Mouse (Mus musculus) lung, embryonic 14.5 days (tissue): ENCODE measurements around the gene Emp2. TPM values are rescaled to one million over a fixed set of nuclear protein-coding genes. Genes with fewer than 3 reads are reported as not detected.

Experiments used
- ATAC-seq: fragments of 200-750 bp; cut with Nextera tagmentation; 2 replicates; pipeline ENCODE4 v1.8.0; 2017; ENCODE audit warnings: mild to moderate bottlenecking, moderate TSS enrichment, moderate library complexity; ENCODE audit not compliant: insufficient read depth
- DNase-seq: peaks from one replicate; pipeline ENCODE4 v3.0.0-alpha.2; 2015
- H3K27ac ChIP-seq: fragments of 300-500 bp; sonication (generic); 2 replicates; pipeline ENCODE4 v1.5.1; 2014; ENCODE audit warnings: low read depth, mild to moderate bottlenecking, moderate library complexity
- H3K27me3 ChIP-seq: fragments of 300-500 bp; sonication (generic); 2 replicates; pipeline ENCODE4 v1.6.1; 2014; ENCODE audit warnings: low read length, control low read depth; ENCODE audit not compliant: insufficient read depth
- H3K36me3 ChIP-seq: fragments of 300-500 bp; sonication (generic); 2 replicates; pipeline ENCODE4 v1.6.1; 2014; ENCODE audit warnings: control low read depth; ENCODE audit not compliant: insufficient read depth
- H3K4me1 ChIP-seq: fragments of 300-500 bp; sonication (generic); 2 replicates; pipeline ENCODE4 v1.6.1; 2014; ENCODE audit warnings: antibody characterized with exemption, control low read depth; ENCODE audit not compliant: insufficient read depth
- H3K4me2 ChIP-seq: fragments of 300-500 bp; sonication (generic); 2 replicates; pipeline ENCODE4 v1.6.1; 2014; ENCODE audit warnings: mild to moderate bottlenecking
- H3K4me3 ChIP-seq: fragments of 300-500 bp; sonication (generic); 2 replicates; pipeline ENCODE4 v1.5.1; 2014; ENCODE audit warnings: low read depth, low read length
- H3K9ac ChIP-seq: fragments of 300-500 bp; sonication (generic); 2 replicates; pipeline ENCODE4 v1.6.1; 2014
- H3K9me3 ChIP-seq: fragments of 300-500 bp; sonication (generic); 2 replicates; pipeline ENCODE4 v1.6.1; 2016; ENCODE audit warnings: low read depth, low read length, control low read depth
- CTCF ChIP-seq: IDR thresholded peaks from 2 replicates; pipeline ENCODE4 v1.5.1; 2016; ENCODE audit warnings: antibody characterized with exemption, low read depth
- WGBS: fragments of 180-500 bp; shearing (Covaris S2); extraction: QIAGEN DNeasy Blood & Tissue Kit; methylation state at CpG from one replicate; pipeline ENCODE4 v1.1.7; 2014; 5-methylcytosine and 5-hydroxymethylcytosine counted together
- polyA plus RNA-seq: library from polyadenylated mRNA; unstranded; fragments of >200 nt; fragmentation: Nextera tagmentation; extraction: Ambion mirVana; gene quantifications from 2 replicates; pipeline ENCODE4 v1.2.1, GENCODE M21; 2014

Gene Emp2
- polyA plus RNA-seq, result 38.3 and 44.6 TPM in 2 replicates

- Histone ChIP-seq H3K27me3 (peaks cover 5% of the 10 kb centered on the region; the same call in 1 of the 2 replicates), H3K9me3 (no peaks in the 10 kb centered on the region), H3K4me1 (peaks cover 12% of the 10 kb centered on the region), H3K27ac (no peak within 1 kb of the TSS), H3K4me3 (peak within 1 kb of the TSS; percentile 57), H3K4me2 (peak within 1 kb of the TSS; percentile 85), H3K9ac (peak within 1 kb of the TSS; percentile 72), H3K36me3 (no peaks in the 10 kb centered on the region)
- WGBS, result 1% methylated on average over 34 of the region's 40 CpGs
- peak; percentile 83 for DNase-seq
- peak; percentile 93 for ATAC-seq
- TF ChIP-seq CTCF, result no peak
Measured at GRCm38 (mm10) chr16:10313646-10314088, at the start of gene Emp2. TSS of gene Emp2 (minus strand) at chr16:10313968.

GRCm38 (mm10) chr16:10363061-10363460, 49.3 kb upstream of the Emp2 start:
- ATAC-seq (no peak), DNase-seq (no peak)
- no peak for TF ChIP-seq CTCF
- Histone ChIP-seq H3K36me3 (no peaks in the 10 kb centered on the region), H3K4me1 (peaks cover 8% of the 10 kb centered on the region; the same call in 1 of the 2 replicates), H3K4me2 (no peak overlapping the region), H3K9ac (no peak overlapping the region), H3K4me3 (no peak overlapping the region), H3K27ac (no peak overlapping the region), H3K27me3 (no peaks in the 10 kb centered on the region), H3K9me3 (no peaks in the 10 kb centered on the region)
- WGBS, result 46% methylated on average over 1 of the region's 1 CpGs

- ATAC-seq, result peak; percentile 22; the same call in 1 of the 2 replicates
- DNase-seq, result peak; percentile 19
- 67% methylated on average over 6 of the region's 6 CpGs for WGBS
Measured at GRCm38 (mm10) chr16:10359241-10359640, 45.5 kb upstream of the Emp2 start.

GRCm38 (mm10) chr16:10358010-10358934, 44.5 kb upstream of the Emp2 start:
- no peak overlapping the region; the same call in 1 of the 2 replicates for H3K4me3 ChIP-seq
- H3K9ac ChIP-seq, result no peak overlapping the region
- H3K27ac ChIP-seq, result no peak overlapping the region
- peaks cover 7% of the 10 kb centered on the region; the same call in 1 of the 2 replicates for H3K4me1 ChIP-seq
- no peaks in the 10 kb centered on the region for H3K36me3 ChIP-seq
- 12% methylated on average over 29 of the region's 30 CpGs for WGBS
- H3K4me2 ChIP-seq, result peak overlapping the region; percentile 56
- TF ChIP-seq CTCF, result no peak
- H3K27me3 ChIP-seq, result no peaks in the 10 kb centered on the region
- ATAC-seq, result peak; percentile 84
- DNase-seq, result peak; percentile 87
- H3K9me3 ChIP-seq, result no peaks in the 10 kb centered on the region

More at GRCm38 (mm10) chr16:10359241-10359640, 45.5 kb upstream of the Emp2 start:
- no peak overlapping the region for H3K4me3 ChIP-seq
- peaks cover 7% of the 10 kb centered on the region; the same call in 1 of the 2 replicates for H3K4me1 ChIP-seq
- H3K36me3 ChIP-seq, result no peaks in the 10 kb centered on the region
- H3K9ac ChIP-seq, result no peak overlapping the region
- H3K27ac ChIP-seq, result no peak overlapping the region
- H3K9me3 ChIP-seq, result no peaks in the 10 kb centered on the region
- no peaks in the 10 kb centered on the region for H3K27me3 ChIP-seq
- TF ChIP-seq CTCF, result no peak
- H3K4me2 ChIP-seq, result no peak overlapping the region

- Histone ChIP-seq H3K27me3 (no peaks in the 10 kb centered on the region), H3K4me1 (peaks cover 7% of the 10 kb centered on the region; the same call in 1 of the 2 replicates), H3K9ac (no peak overlapping the region), H3K9me3 (no peaks in the 10 kb centered on the region), H3K36me3 (no peaks in the 10 kb centered on the region), H3K4me3 (no peak overlapping the region), H3K27ac (0 out of 2 replicates have a peak overlapping the region, but pooled peaks have one; percentile 12), H3K4me2 (no peak overlapping the region)
- ATAC-seq (no peak), DNase-seq (peak; percentile 78)
- TF ChIP-seq CTCF, result no peak
Measured at GRCm38 (mm10) chr16:10355004-10355403, 41.2 kb upstream of the Emp2 start.

- H3K27ac ChIP-seq, result no peak overlapping the region
- no peak for ATAC-seq
- H3K27me3 ChIP-seq, result no peaks in the 10 kb centered on the region
- no peaks in the 10 kb centered on the region for H3K9me3 ChIP-seq
- H3K9ac ChIP-seq, result no peak overlapping the region
- no peak for TF ChIP-seq CTCF
- H3K4me1 ChIP-seq, result peaks cover 6% of the 10 kb centered on the region; the same call in 1 of the 2 replicates
- H3K4me3 ChIP-seq, result no peak overlapping the region
- no peak overlapping the region for H3K4me2 ChIP-seq
- peak; percentile 23 for DNase-seq
- WGBS, result 33% methylated on average over 9 of the region's 9 CpGs
- H3K36me3 ChIP-seq, result no peaks in the 10 kb centered on the region
Measured at GRCm38 (mm10) chr16:10351050-10351636, 37.4 kb upstream of the Emp2 start.

GRCm38 (mm10) chr16:10349876-10350275, 36.1 kb upstream of the Emp2 start:
- 59% methylated on average over 10 of the region's 10 CpGs for WGBS
- Histone ChIP-seq H3K4me3 (no peak overlapping the region), H3K9ac (no peak overlapping the region), H3K36me3 (no peaks in the 10 kb centered on the region), H3K4me2 (no peak overlapping the region), H3K27ac (peak overlapping the region; percentile 88), H3K27me3 (no peaks in the 10 kb centered on the region), H3K9me3 (no peaks in the 10 kb centered on the region), H3K4me1 (peaks cover 6% of the 10 kb centered on the region; the same call in 1 of the 2 replicates)
- TF ChIP-seq CTCF, result no peak
- peak; percentile 90 for ATAC-seq
- DNase-seq, result peak; percentile 73
